Mouse (Mus musculus) spleen, postnatal 36 days (tissue): ENCODE results near the gene Gm572.

Source experiments
- DNase-seq, 2 experiments: peaks; one replicate each; pipeline ENCODE4 v3.0.0; 2022; ENCODE audit warnings: low spot score in 2 of 2, mixed read lengths in 1 of 2

Gm572 gene

DNA sequence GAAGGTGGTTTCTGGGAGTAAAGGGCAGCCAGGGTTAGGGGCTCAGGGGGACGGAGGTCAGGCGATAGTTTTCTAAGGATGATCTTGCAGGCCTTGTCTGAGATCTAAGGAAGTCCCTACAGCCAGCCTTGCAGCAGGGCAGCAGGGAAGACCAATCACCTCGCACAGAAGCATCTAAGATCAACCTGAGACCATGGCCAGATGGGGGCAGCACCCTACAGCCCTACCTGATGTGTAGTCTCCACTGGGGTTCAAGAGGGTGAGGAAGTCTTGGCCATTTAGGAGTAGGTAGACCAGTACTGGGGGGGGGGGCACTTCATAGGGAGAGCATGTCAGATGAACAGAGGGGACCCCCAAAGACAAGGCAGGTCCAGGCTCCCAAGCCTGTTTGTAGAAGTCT, 72.3 kb downstream of the Gm572 start:
- DNase-seq, result no peak
